Mouse (Mus musculus) inflammation-experienced regulatory T-cells, adult 6 months (primary cell): Measurements from ENCODE around the gene Aimp1. TPM values are rescaled to one million over a fixed set of nuclear protein-coding genes. Genes with fewer than 3 reads are reported as not detected.

ENCODE experiments used
- polyA plus RNA-seq, 3 experiments: library from polyadenylated mRNA; unstranded; fragments of 100-300 nt; shearing (Covaris generic); gene quantifications; one replicate each; pipeline ENCODE4 v1.2.1; 2017

Gene Aimp1
- polyA plus RNA-seq, 3 experiments from 2014 or later = 104 to 110 (median 104) TPM

Other genes starting within 250 kb of the Aimp1 start
- not detected for gene Gimd1, start 54.5 kb downstream of the Aimp1 start, polyA plus RNA-seq
- 10 to 100 TPM; 31.6 to 38.3 (median 34.3) TPM for gene Tbck, start 226 bp downstream of the Aimp1 start, polyA plus RNA-seq